Mouse (Mus musculus) lung, embryonic 14.5 days (tissue): ENCODE results near the gene Ano3. TPM values are rescaled to one million over a fixed set of nuclear protein-coding genes. Genes with fewer than 3 reads are reported as not detected.

Source experiments
- ATAC-seq: fragments of 200-750 bp; cut with Nextera tagmentation; 2 replicates; pipeline ENCODE4 v1.8.0; 2017; ENCODE audit warnings: mild to moderate bottlenecking, moderate TSS enrichment, moderate library complexity; ENCODE audit not compliant: insufficient read depth
- DNase-seq: peaks from one replicate; pipeline ENCODE4 v3.0.0-alpha.2; 2015
- H3K27ac ChIP-seq: fragments of 300-500 bp; sonication (generic); 2 replicates; pipeline ENCODE4 v1.5.1; 2014; ENCODE audit warnings: low read depth, mild to moderate bottlenecking, moderate library complexity
- H3K27me3 ChIP-seq: fragments of 300-500 bp; sonication (generic); 2 replicates; pipeline ENCODE4 v1.6.1; 2014; ENCODE audit warnings: low read length, control low read depth; ENCODE audit not compliant: insufficient read depth
- H3K36me3 ChIP-seq: fragments of 300-500 bp; sonication (generic); 2 replicates; pipeline ENCODE4 v1.6.1; 2014; ENCODE audit warnings: control low read depth; ENCODE audit not compliant: insufficient read depth
- H3K4me1 ChIP-seq: fragments of 300-500 bp; sonication (generic); 2 replicates; pipeline ENCODE4 v1.6.1; 2014; ENCODE audit warnings: antibody characterized with exemption, control low read depth; ENCODE audit not compliant: insufficient read depth
- H3K4me2 ChIP-seq: fragments of 300-500 bp; sonication (generic); 2 replicates; pipeline ENCODE4 v1.6.1; 2014; ENCODE audit warnings: mild to moderate bottlenecking
- H3K4me3 ChIP-seq: fragments of 300-500 bp; sonication (generic); 2 replicates; pipeline ENCODE4 v1.5.1; 2014; ENCODE audit warnings: low read depth, low read length
- H3K9ac ChIP-seq: fragments of 300-500 bp; sonication (generic); 2 replicates; pipeline ENCODE4 v1.6.1; 2014
- H3K9me3 ChIP-seq: fragments of 300-500 bp; sonication (generic); 2 replicates; pipeline ENCODE4 v1.6.1; 2016; ENCODE audit warnings: low read depth, low read length, control low read depth
- CTCF ChIP-seq: IDR thresholded peaks from 2 replicates; pipeline ENCODE4 v1.5.1; 2016; ENCODE audit warnings: antibody characterized with exemption, low read depth
- WGBS: fragments of 180-500 bp; shearing (Covaris S2); extraction: QIAGEN DNeasy Blood & Tissue Kit; methylation state at CpG from one replicate; pipeline ENCODE4 v1.1.7; 2014; 5-methylcytosine and 5-hydroxymethylcytosine counted together
- polyA plus RNA-seq: library from polyadenylated mRNA; unstranded; fragments of >200 nt; fragmentation: Nextera tagmentation; extraction: Ambion mirVana; gene quantifications from 2 replicates; pipeline ENCODE4 v1.2.1, GENCODE M21; 2014

Ano3 gene
- polyA plus RNA-seq, 1 experiment from 2014 or later, result 0.08 TPM

DNA sequence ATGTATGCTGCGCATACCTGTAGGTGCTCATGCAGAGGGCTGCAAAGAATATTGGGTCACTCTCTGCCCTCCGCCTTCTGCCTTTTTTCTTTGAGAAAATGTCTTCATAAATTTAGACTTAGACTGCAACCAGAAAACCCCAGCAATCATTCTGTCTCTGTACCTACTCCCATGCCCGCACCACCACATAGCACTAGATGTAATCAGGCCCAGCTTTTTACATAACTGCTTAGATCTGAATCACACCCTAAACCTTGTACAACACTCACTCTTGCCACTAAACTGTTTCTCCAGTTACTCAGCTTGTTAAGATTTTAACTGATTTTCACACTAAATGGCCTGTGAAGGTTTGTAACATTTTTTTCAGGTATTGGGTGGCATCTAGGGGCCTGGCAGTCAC is 241.3 kb downstream of the Ano3 start:
- no peak overlapping the region for H3K27ac ChIP-seq
- TF ChIP-seq CTCF, result no peak
- 92% methylated on average over 3 of the region's 3 CpGs for WGBS
- H3K4me3 ChIP-seq, result no peak overlapping the region
- DNase-seq (no peak), ATAC-seq (no peak)
- no peaks in the 10 kb centered on the region for H3K36me3 ChIP-seq
- H3K4me2 ChIP-seq, result no peak overlapping the region
- H3K4me1 ChIP-seq, result no peaks in the 10 kb centered on the region
- no peaks in the 10 kb centered on the region for H3K9me3 ChIP-seq
- H3K9ac ChIP-seq, result no peak overlapping the region
- no peaks in the 10 kb centered on the region for H3K27me3 ChIP-seq

DNA sequence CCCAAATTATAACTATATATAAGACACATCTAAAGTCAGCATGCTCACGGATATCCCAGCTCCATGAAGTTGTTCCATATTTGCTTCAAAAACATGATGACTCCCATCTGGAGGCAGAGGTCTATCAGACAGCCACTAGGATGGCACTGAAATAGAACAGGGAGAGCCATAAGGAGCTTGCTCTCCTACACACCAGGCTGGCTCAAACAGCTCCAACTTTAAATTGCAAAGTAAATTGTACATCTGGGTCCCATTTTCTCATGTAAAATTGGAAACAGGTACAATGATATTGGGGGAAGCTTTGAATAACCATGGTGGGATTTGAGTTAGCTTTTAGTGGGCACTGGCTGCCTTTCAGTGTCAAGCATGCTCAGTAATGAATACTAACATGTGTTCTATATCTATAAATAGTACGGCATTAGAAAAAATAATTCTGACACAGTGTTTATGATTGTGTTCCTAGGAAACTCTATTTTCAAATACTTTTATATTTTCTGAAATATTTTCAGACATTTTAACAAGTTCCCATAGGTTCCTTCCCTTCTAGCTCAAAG is 279.6 kb downstream of the Ano3 start:
- H3K9ac ChIP-seq, result no peak overlapping the region
- no peak overlapping the region for H3K4me3 ChIP-seq
- no peak overlapping the region for H3K4me2 ChIP-seq
- 69% methylated on average over 2 of the region's 2 CpGs for WGBS
- no peak for DNase-seq
- no peak for TF ChIP-seq CTCF
- no peak for ATAC-seq
- H3K36me3 ChIP-seq, result no peaks in the 10 kb centered on the region
- no peaks in the 10 kb centered on the region for H3K27me3 ChIP-seq
- no peaks in the 10 kb centered on the region for H3K4me1 ChIP-seq
- H3K9me3 ChIP-seq, result no peaks in the 10 kb centered on the region
- no peak overlapping the region for H3K27ac ChIP-seq

- Histone ChIP-seq H3K4me3 (no peak overlapping the region), H3K9me3 (no peaks in the 10 kb centered on the region), H3K9ac (no peak overlapping the region), H3K36me3 (no peaks in the 10 kb centered on the region), H3K27me3 (no peaks in the 10 kb centered on the region), H3K4me1 (no peaks in the 10 kb centered on the region), H3K27ac (no peak overlapping the region), H3K4me2 (no peak overlapping the region)
- peak; percentile 63 for TF ChIP-seq CTCF
- DNase-seq (peak; percentile 85), ATAC-seq (no peak)
- 39% methylated on average over 4 of the region's 4 CpGs for WGBS
Measured at GRCm38 (mm10) chr2:110663329-110663728, 287.4 kb downstream of the Ano3 start.

GRCm38 (mm10) chr2:110644846-110645245 is 305.9 kb downstream of the Ano3 start:
- no peak overlapping the region for H3K27ac ChIP-seq
- DNase-seq (no peak), ATAC-seq (no peak)
- H3K4me3 ChIP-seq, result no peak overlapping the region
- H3K9ac ChIP-seq, result no peak overlapping the region
- TF ChIP-seq CTCF, result no peak
- no peak overlapping the region for H3K4me2 ChIP-seq
- no peaks in the 10 kb centered on the region for H3K4me1 ChIP-seq
- H3K9me3 ChIP-seq, result no peaks in the 10 kb centered on the region
- H3K27me3 ChIP-seq, result no peaks in the 10 kb centered on the region
- H3K36me3 ChIP-seq, result no peaks in the 10 kb centered on the region

DNA sequence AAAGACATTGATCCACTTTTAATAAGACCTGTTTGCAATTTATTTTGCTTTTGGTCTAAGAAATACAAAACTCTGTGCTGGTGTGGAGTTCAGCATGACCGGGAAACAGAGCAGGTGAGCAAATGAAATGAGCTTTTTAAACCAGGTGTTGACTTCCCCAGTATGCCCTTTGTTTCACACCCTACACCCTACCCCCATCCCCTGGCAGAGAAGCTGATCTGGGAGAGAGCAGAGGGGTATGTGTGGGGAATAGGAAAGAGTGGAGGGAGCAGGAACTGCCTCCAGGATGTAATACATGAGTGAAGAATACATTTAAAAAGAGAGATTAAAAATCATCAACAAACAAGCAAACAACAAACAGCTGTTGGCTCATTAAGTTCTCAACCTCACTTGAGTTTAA is 306.4 kb downstream of the Ano3 start:
- WGBS, result 67% methylated on average over 1 of the region's 1 CpGs

More for the DNA sequence above, 306.4 kb downstream of the Ano3 start:
- Histone ChIP-seq H3K4me3 (no peak overlapping the region), H3K36me3 (no peaks in the 10 kb centered on the region), H3K4me1 (no peaks in the 10 kb centered on the region), H3K27me3 (no peaks in the 10 kb centered on the region), H3K9me3 (no peaks in the 10 kb centered on the region), H3K4me2 (no peak overlapping the region), H3K27ac (no peak overlapping the region), H3K9ac (no peak overlapping the region)
- DNase-seq, result no peak
- TF ChIP-seq CTCF, result no peak
- ATAC-seq, result no peak

Other genes with a start within 250 kb of the Ano3 start
- gene Muc15, start 229.6 kb downstream of the Ano3 start, polyA plus RNA-seq, result not detected in 2 replicates
- not detected in 2 replicates for gene Gm13941, start 155.1 kb upstream of the Ano3 start, polyA plus RNA-seq
- not detected in 2 replicates for gene Gm15130, start 202.0 kb upstream of the Ano3 start, polyA plus RNA-seq